Mouse (Mus musculus): Measurements from ENCODE around the gene Slc22a1. TPM values are rescaled to one million over a fixed set of nuclear protein-coding genes. Genes with fewer than 3 reads are reported as not detected.

Gene Slc22a1
- 311 and 487 TPM in 2 replicates for total RNA-seq (2014; rRNA removed)
- polyA plus RNA-seq (2012; rRNA removed), result 527 and 571 TPM in 2 replicates

- DNase-seq (ENCODE audit: extremely low read depth, low read depth, low spot score), result peak; percentile 99
- WGBS, result 17% methylated on average over 7 of the region's 7 CpGs
Observed at GRCm38 (mm10) chr17:12675646-12676045, at the start of gene Slc22a1. TSS of gene Slc22a1 (minus strand) at chr17:12675829.

GRCm38 (mm10) chr17:12724767-12725744, 49.4 kb upstream of the Slc22a1 start:
- 45% methylated on average over 6 of the region's 6 CpGs for WGBS
- Histone ChIP-seq H3K36me3 (ENCODE audit: control insufficient read depth, insufficient read depth, low read length) (no peaks in the 10 kb centered on the region; the same call in 1 of the 2 replicates), H3K27me3 (ENCODE audit: control insufficient read depth, insufficient read depth, low read length) (no peaks in the 10 kb centered on the region), H3K4me1 (ENCODE audit: control insufficient read depth, insufficient read depth, low read length) (no peaks in the 10 kb centered on the region), H3K9ac (ENCODE audit: low read depth, low read length) (no peak overlapping the region), H3K27ac (replicated peaks; ENCODE audit: insufficient read depth, low read depth, low read length) (no peak overlapping the region), H3K79me2 (ENCODE audit: control insufficient read depth, insufficient read depth, low read length) (no peaks in the 10 kb centered on the region), H3K4me3 (ENCODE audit: insufficient read depth, low read depth, low read length) (no peak overlapping the region)
- no peak for TF ChIP-seq CTCF (IDR thresholded peaks at IDR 0.05; ENCODE audit: low read depth, low read length)
- no peak for TF ChIP-seq POLR2A (IDR thresholded peaks at IDR 0.05; ENCODE audit: extremely low read depth, insufficient read depth, low read length)
- DNase-seq (ENCODE audit: extremely low read depth, low read depth, low spot score), result peak; percentile 15

More at GRCm38 (mm10) chr17:12675646-12676045, at the start of gene Slc22a1:
- peak; percentile 39; the same call in 1 of the 2 replicates for TF ChIP-seq POLR2A (IDR thresholded peaks at IDR 0.05; ENCODE audit: extremely low read depth, insufficient read depth, low read length)
- TF ChIP-seq CTCF (IDR thresholded peaks at IDR 0.05; ENCODE audit: low read depth, low read length), result no peak
- Histone ChIP-seq H3K27me3 (ENCODE audit: control insufficient read depth, insufficient read depth, low read length) (no peaks in the 10 kb centered on the region), H3K4me1 (ENCODE audit: control insufficient read depth, insufficient read depth, low read length) (peaks cover 31% of the 10 kb centered on the region), H3K9ac (ENCODE audit: low read depth, low read length) (peak within 1 kb of the TSS; percentile 86), H3K4me3 (ENCODE audit: insufficient read depth, low read depth, low read length) (peak within 1 kb of the TSS; percentile 72), H3K79me2 (ENCODE audit: control insufficient read depth, insufficient read depth, low read length) (peaks cover 18% of the 10 kb centered on the region; the same call in 1 of the 2 replicates), H3K27ac (replicated peaks; ENCODE audit: insufficient read depth, low read depth, low read length) (peak within 1 kb of the TSS; percentile 87), H3K36me3 (ENCODE audit: control insufficient read depth, insufficient read depth, low read length) (no peaks in the 10 kb centered on the region)

DNA sequence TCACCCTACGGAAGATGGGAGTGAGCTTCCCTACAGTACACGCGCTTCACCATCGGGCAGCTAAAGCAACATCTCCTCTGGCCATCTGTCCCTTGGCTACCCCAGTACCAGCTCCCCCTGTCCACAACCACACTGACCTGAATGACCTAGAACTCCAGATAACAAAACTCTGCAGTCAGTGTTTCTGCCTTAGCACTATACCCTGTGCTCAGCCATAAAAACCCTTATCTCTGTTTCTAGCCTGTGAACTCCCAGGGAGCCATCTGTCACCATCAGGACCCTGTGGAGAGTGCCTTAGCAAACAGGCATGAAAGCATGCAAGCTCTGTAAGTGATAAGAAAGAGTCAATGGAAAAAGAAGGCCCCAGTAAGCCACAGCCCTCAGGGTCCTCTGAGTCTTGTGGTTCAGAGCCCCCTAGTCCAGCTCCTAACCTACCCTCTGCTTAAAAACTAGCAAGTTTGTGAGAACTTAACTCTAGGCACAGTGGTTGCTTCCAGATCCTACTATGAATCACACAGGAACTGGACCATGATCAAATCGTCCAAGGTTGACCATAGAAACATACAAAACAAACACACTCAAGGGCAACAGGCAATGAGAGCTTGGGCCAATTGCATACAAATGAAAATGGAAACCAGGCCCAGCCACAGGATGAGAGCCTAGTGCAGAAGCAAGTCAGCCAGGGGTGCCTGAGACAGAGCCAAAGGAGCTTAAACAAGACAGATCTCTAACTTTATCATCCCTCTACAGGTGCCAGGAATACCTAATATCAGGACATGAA, 48.5 kb upstream of the Slc22a1 start:
- no peaks in the 10 kb centered on the region for H3K4me1 ChIP-seq (ENCODE audit: control insufficient read depth, insufficient read depth, low read length)
- H3K27me3 ChIP-seq (ENCODE audit: control insufficient read depth, insufficient read depth, low read length), result no peaks in the 10 kb centered on the region
- H3K4me3 ChIP-seq (ENCODE audit: insufficient read depth, low read depth, low read length), result no peak overlapping the region
- DNase-seq (ENCODE audit: extremely low read depth, low read depth, low spot score), result no peak
- H3K36me3 ChIP-seq (ENCODE audit: control insufficient read depth, insufficient read depth, low read length), result no peaks in the 10 kb centered on the region; the same call in 1 of the 2 replicates
- TF ChIP-seq CTCF (IDR thresholded peaks at IDR 0.05; ENCODE audit: low read depth, low read length) (no peak), POLR2A (IDR thresholded peaks at IDR 0.05; ENCODE audit: extremely low read depth, insufficient read depth, low read length) (no peak)
- H3K79me2 ChIP-seq (ENCODE audit: control insufficient read depth, insufficient read depth, low read length), result no peaks in the 10 kb centered on the region
- no peak overlapping the region for H3K9ac ChIP-seq (ENCODE audit: low read depth, low read length)
- WGBS, result 76% methylated on average over 5 of the region's 5 CpGs
- H3K27ac ChIP-seq (replicated peaks; ENCODE audit: insufficient read depth, low read depth, low read length), result no peak overlapping the region

DNA sequence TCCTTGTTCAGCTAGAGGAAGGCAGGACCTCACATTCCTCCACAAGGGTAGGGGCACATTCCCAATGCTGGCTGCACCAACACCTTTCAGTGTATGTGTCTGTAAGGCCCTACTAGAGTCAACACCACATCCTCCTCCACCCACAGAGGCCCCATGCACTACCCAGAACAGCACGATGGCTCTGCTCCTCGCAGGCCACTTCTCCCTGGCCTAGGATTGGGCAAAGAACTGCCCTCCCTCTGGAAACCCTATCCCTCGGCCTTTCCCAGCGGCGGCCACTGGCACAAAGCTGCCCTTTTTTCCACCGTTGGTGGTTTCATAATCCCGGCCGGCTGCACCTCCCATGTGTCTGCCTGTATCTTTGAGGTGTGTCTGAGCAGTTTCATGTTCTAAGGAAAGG, 47.0 kb upstream of the Slc22a1 start:
- peak; percentile 26 for DNase-seq (ENCODE audit: extremely low read depth, low read depth, low spot score)
- TF ChIP-seq POLR2A (IDR thresholded peaks at IDR 0.05; ENCODE audit: extremely low read depth, insufficient read depth, low read length), result no peak
- no peak for TF ChIP-seq CTCF (IDR thresholded peaks at IDR 0.05; ENCODE audit: low read depth, low read length)

GRCm38 (mm10) chr17:12721118-12721886, 45.7 kb upstream of the Slc22a1 start:
- 82% methylated on average over 5 of the region's 5 CpGs for WGBS
- no peaks in the 10 kb centered on the region; the same call in 1 of the 2 replicates for H3K36me3 ChIP-seq (ENCODE audit: control insufficient read depth, insufficient read depth, low read length)

More for the DNA sequence above, 47.0 kb upstream of the Slc22a1 start:
- H3K4me1 ChIP-seq (ENCODE audit: control insufficient read depth, insufficient read depth, low read length), result no peaks in the 10 kb centered on the region
- no peaks in the 10 kb centered on the region; the same call in 1 of the 2 replicates for H3K36me3 ChIP-seq (ENCODE audit: control insufficient read depth, insufficient read depth, low read length)
- H3K27me3 ChIP-seq (ENCODE audit: control insufficient read depth, insufficient read depth, low read length), result no peaks in the 10 kb centered on the region
- H3K9ac ChIP-seq (ENCODE audit: low read depth, low read length), result no peak overlapping the region
- no peak overlapping the region for H3K4me3 ChIP-seq (ENCODE audit: insufficient read depth, low read depth, low read length)
- H3K27ac ChIP-seq (replicated peaks; ENCODE audit: insufficient read depth, low read depth, low read length), result no peak overlapping the region
- H3K79me2 ChIP-seq (ENCODE audit: control insufficient read depth, insufficient read depth, low read length), result no peaks in the 10 kb centered on the region
- 28% methylated on average over 8 of the region's 8 CpGs for WGBS

More at GRCm38 (mm10) chr17:12721118-12721886, 45.7 kb upstream of the Slc22a1 start:
- H3K9ac ChIP-seq (ENCODE audit: low read depth, low read length), result no peak overlapping the region
- no peak for DNase-seq (ENCODE audit: extremely low read depth, low read depth, low spot score)
- no peak overlapping the region for H3K4me3 ChIP-seq (ENCODE audit: insufficient read depth, low read depth, low read length)
- H3K27me3 ChIP-seq (ENCODE audit: control insufficient read depth, insufficient read depth, low read length), result no peaks in the 10 kb centered on the region
- no peaks in the 10 kb centered on the region for H3K79me2 ChIP-seq (ENCODE audit: control insufficient read depth, insufficient read depth, low read length)
- no peaks in the 10 kb centered on the region for H3K4me1 ChIP-seq (ENCODE audit: control insufficient read depth, insufficient read depth, low read length)
- no peak for TF ChIP-seq POLR2A (IDR thresholded peaks at IDR 0.05; ENCODE audit: extremely low read depth, insufficient read depth, low read length)
- no peak for TF ChIP-seq CTCF (IDR thresholded peaks at IDR 0.05; ENCODE audit: low read depth, low read length)
- no peak overlapping the region for H3K27ac ChIP-seq (replicated peaks; ENCODE audit: insufficient read depth, low read depth, low read length)

All from liver, adult 2 months (tissue).